Mouse (Mus musculus) neural tube, embryonic 14.5 days (tissue): Measurements from ENCODE around the gene Zmynd19. TPM values are rescaled to one million over a fixed set of nuclear protein-coding genes. Genes with fewer than 3 reads are reported as not detected.

Experiments used
- ATAC-seq: fragments of 200-750 bp; cut with Nextera tagmentation; 2 replicates; pipeline ENCODE4 v1.8.0; 2017; ENCODE audit warnings: low read depth, mild to moderate bottlenecking, moderate TSS enrichment, moderate library complexity
- H3K27ac ChIP-seq: fragments of 300-500 bp; sonication (generic); 2 replicates; pipeline ENCODE4 v1.5.1; 2014; ENCODE audit warnings: low read depth, mild to moderate bottlenecking, control low read depth, low read length, moderate library complexity, mixed read lengths
- H3K27me3 ChIP-seq: fragments of 300-500 bp; sonication (generic); 2 replicates; pipeline ENCODE4 v1.6.1; 2014; ENCODE audit warnings: low read length; ENCODE audit not compliant: control insufficient read depth, insufficient read depth
- H3K36me3 ChIP-seq: fragments of 300-500 bp; sonication (generic); 2 replicates; pipeline ENCODE4 v1.6.1; 2014; ENCODE audit warnings: low read length, mixed read lengths; ENCODE audit not compliant: control insufficient read depth, insufficient read depth
- H3K4me1 ChIP-seq: fragments of 300-500 bp; sonication (generic); 2 replicates; pipeline ENCODE4 v1.6.1; 2014; ENCODE audit warnings: low read length; ENCODE audit not compliant: control insufficient read depth, insufficient read depth
- H3K4me2 ChIP-seq: fragments of 300-500 bp; sonication (generic); 2 replicates; pipeline ENCODE4 v1.6.1; 2014; ENCODE audit warnings: mild to moderate bottlenecking, low read depth, low read length, control low read depth
- H3K4me3 ChIP-seq: fragments of 300-500 bp; sonication (generic); 2 replicates; pipeline ENCODE4 v1.5.1; 2014; ENCODE audit warnings: low read depth, low read length, control low read depth, mixed read lengths
- H3K9ac ChIP-seq: fragments of 300-500 bp; sonication (generic); replicated peaks from 2 replicates; pipeline ENCODE4 v1.6.1; 2014; ENCODE audit warnings: low read depth, mild to moderate bottlenecking, control low read depth, low read length, mixed read lengths
- H3K9me3 ChIP-seq: fragments of 300-500 bp; sonication (generic); 2 replicates; pipeline ENCODE4 v1.6.1; 2016; ENCODE audit warnings: low read length; ENCODE audit not compliant: control insufficient read depth
- WGBS: fragments of 180-500 bp; shearing (Covaris S2); extraction: QIAGEN DNeasy Blood & Tissue Kit; methylation state at CpG from one replicate; pipeline ENCODE4 v1.1.7; 2014; 5-methylcytosine and 5-hydroxymethylcytosine counted together
- polyA plus RNA-seq: library from polyadenylated mRNA; unstranded; fragments of >200 nt; fragmentation: Nextera tagmentation; extraction: Ambion mirVana; gene quantifications from 2 replicates; pipeline ENCODE4 v1.2.1, GENCODE M21; 2014

The Zmynd19 gene
- polyA plus RNA-seq, 1 experiment from 2014 or later, result 18.1 TPM

- H3K4me3 ChIP-seq, result no peak overlapping the region
- no peak for ATAC-seq
- H3K27me3 ChIP-seq, result no peaks in the 10 kb centered on the region
- H3K36me3 ChIP-seq, result no peaks in the 10 kb centered on the region
- WGBS, result 85% methylated on average over 3 of the region's 3 CpGs
- peaks cover 8% of the 10 kb centered on the region for H3K4me1 ChIP-seq
- H3K4me2 ChIP-seq, result no peak overlapping the region
- no peaks in the 10 kb centered on the region for H3K9me3 ChIP-seq
- H3K27ac ChIP-seq, result no peak overlapping the region
- H3K9ac ChIP-seq, result no peak overlapping the region
These were observed 34.8 kb upstream of the Zmynd19 start for GRCm38 (mm10) chr2:24914762-24915161.

GRCm38 (mm10) chr2:24918930-24919838 is 30.4 kb upstream of the Zmynd19 start, which contains the start of gene Ehmt1:
Gene Ehmt1, minus strand, starts transcription at chr2:24919614.
- peak within 1 kb of the TSS; percentile 96 for H3K9ac ChIP-seq
- peak within 1 kb of the TSS; percentile 97 for H3K27ac ChIP-seq
- ATAC-seq, result peak; percentile 98
- no peaks in the 10 kb centered on the region for H3K27me3 ChIP-seq
- peak within 1 kb of the TSS; percentile 95 for H3K4me3 ChIP-seq
- peaks cover 8% of the 10 kb centered on the region for H3K4me1 ChIP-seq
- H3K4me2 ChIP-seq, result peak within 1 kb of the TSS; percentile 88
- WGBS, result 0% methylated on average over 80 of the region's 112 CpGs
- no peaks in the 10 kb centered on the region for H3K36me3 ChIP-seq
- H3K9me3 ChIP-seq, result no peaks in the 10 kb centered on the region

GRCm38 (mm10) chr2:24919839-24920175 is 29.8 kb upstream of the Zmynd19 start:
- peak; percentile 42 for ATAC-seq

GRCm38 (mm10) chr2:24923561-24923960 is 26.0 kb upstream of the Zmynd19 start:
- WGBS, result 66% methylated on average over 2 of the region's 2 CpGs
- no peaks in the 10 kb centered on the region for H3K4me1 ChIP-seq

More at GRCm38 (mm10) chr2:24919839-24920175, 29.8 kb upstream of the Zmynd19 start:
- H3K27me3 ChIP-seq, result no peaks in the 10 kb centered on the region
- H3K4me1 ChIP-seq, result peaks cover 8% of the 10 kb centered on the region
- H3K4me2 ChIP-seq, result peak overlapping the region; percentile 65
- H3K9me3 ChIP-seq, result no peaks in the 10 kb centered on the region
- H3K27ac ChIP-seq, result peak overlapping the region; percentile 97; the same call in 1 of the 2 replicates
- peak overlapping the region; percentile 95 for H3K4me3 ChIP-seq
- 11% methylated on average over 8 of the region's 8 CpGs for WGBS
- H3K36me3 ChIP-seq, result no peaks in the 10 kb centered on the region
- peak overlapping the region; percentile 96 for H3K9ac ChIP-seq

GRCm38 (mm10) chr2:24925284-24925683 is 24.3 kb upstream of the Zmynd19 start:
- 86% methylated on average over 8 of the region's 8 CpGs for WGBS
- no peaks in the 10 kb centered on the region for H3K36me3 ChIP-seq

More at GRCm38 (mm10) chr2:24923561-24923960, 26.0 kb upstream of the Zmynd19 start:
- H3K27me3 ChIP-seq, result no peaks in the 10 kb centered on the region
- ATAC-seq, result no peak
- no peak overlapping the region for H3K9ac ChIP-seq
- no peaks in the 10 kb centered on the region for H3K9me3 ChIP-seq
- no peaks in the 10 kb centered on the region for H3K36me3 ChIP-seq
- no peak overlapping the region for H3K4me2 ChIP-seq
- H3K27ac ChIP-seq, result no peak overlapping the region
- H3K4me3 ChIP-seq, result no peak overlapping the region

GRCm38 (mm10) chr2:24926345-24926964 is 23.1 kb upstream of the Zmynd19 start:
- H3K27ac ChIP-seq, result no peak overlapping the region
- no peaks in the 10 kb centered on the region for H3K27me3 ChIP-seq
- no peak for ATAC-seq
- no peaks in the 10 kb centered on the region for H3K4me1 ChIP-seq
- H3K4me3 ChIP-seq, result no peak overlapping the region
- 86% methylated on average over 9 of the region's 9 CpGs for WGBS
- no peak overlapping the region for H3K9ac ChIP-seq
- H3K4me2 ChIP-seq, result no peak overlapping the region
- no peaks in the 10 kb centered on the region for H3K9me3 ChIP-seq
- no peaks in the 10 kb centered on the region for H3K36me3 ChIP-seq

More at GRCm38 (mm10) chr2:24925284-24925683, 24.3 kb upstream of the Zmynd19 start:
- Histone ChIP-seq H3K9ac (no peak overlapping the region), H3K27me3 (no peaks in the 10 kb centered on the region), H3K4me3 (no peak overlapping the region), H3K4me2 (no peak overlapping the region), H3K4me1 (no peaks in the 10 kb centered on the region), H3K27ac (no peak overlapping the region), H3K9me3 (no peaks in the 10 kb centered on the region)
- 0 out of 2 replicates have a peak, but pooled peaks have one; percentile 9 for ATAC-seq

- 83% methylated on average over 7 of the region's 7 CpGs for WGBS
These were observed 22.6 kb upstream of the Zmynd19 start for GRCm38 (mm10) chr2:24926965-24927358.

GRCm38 (mm10) chr2:24927810-24928479 is 21.6 kb upstream of the Zmynd19 start:
- Histone ChIP-seq H3K27me3 (no peaks in the 10 kb centered on the region), H3K9ac (no peak overlapping the region), H3K27ac (no peak overlapping the region), H3K36me3 (no peaks in the 10 kb centered on the region), H3K4me2 (no peak overlapping the region), H3K4me3 (no peak overlapping the region), H3K4me1 (no peaks in the 10 kb centered on the region), H3K9me3 (no peaks in the 10 kb centered on the region)
- 78% methylated on average over 4 of the region's 4 CpGs for WGBS
- no peak for ATAC-seq

More at GRCm38 (mm10) chr2:24926965-24927358, 22.6 kb upstream of the Zmynd19 start:
- H3K27me3 ChIP-seq, result no peaks in the 10 kb centered on the region
- no peaks in the 10 kb centered on the region for H3K36me3 ChIP-seq
- H3K27ac ChIP-seq, result no peak overlapping the region
- no peak overlapping the region for H3K4me3 ChIP-seq
- no peaks in the 10 kb centered on the region for H3K4me1 ChIP-seq
- H3K9me3 ChIP-seq, result no peaks in the 10 kb centered on the region
- ATAC-seq, result no peak
- H3K9ac ChIP-seq, result no peak overlapping the region
- no peak overlapping the region for H3K4me2 ChIP-seq
